Mouse (Mus musculus): Measurements from ENCODE around the gene Ackr4. TPM values are rescaled to one million over a fixed set of nuclear protein-coding genes. Genes with fewer than 3 reads are reported as not detected.

Ackr4 gene
- polyA plus RNA-seq, 1 experiment = 0.11 TPM

GRCm38 (mm10) chr9:104109151-104109550, 17.6 kb downstream of the Ackr4 start:
- H3K4me3 ChIP-seq = no peak overlapping the region
- no peak overlapping the region for H3K4me2 ChIP-seq (ENCODE audit: low read depth)

GRCm38 (mm10) chr9:104108571-104109143, 18.1 kb downstream of the Ackr4 start:
- no peak overlapping the region for H3K4me3 ChIP-seq
- no peaks in the 10 kb centered on the region for H3K36me3 ChIP-seq (ENCODE audit: control insufficient read depth, insufficient read depth)
- H3K79me2 ChIP-seq (ENCODE audit: control insufficient read depth, insufficient read depth) = no peaks in the 10 kb centered on the region
- H3ac ChIP-seq (ENCODE audit: control insufficient read depth, insufficient read length) = no peak overlapping the region
- no peaks in the 10 kb centered on the region for H3K27me3 ChIP-seq (ENCODE audit: control insufficient read depth, insufficient read depth, insufficient read length)
- no peak for TF ChIP-seq CEBPB (IDR thresholded peaks at IDR 0.05; ENCODE audit: insufficient read depth, poor library complexity, severe bottlenecking)
- TF ChIP-seq MYOG (IDR thresholded peaks at IDR 0.05; ENCODE audit: control insufficient read depth in 1 of 3, insufficient read depth in 1 of 3, insufficient read length in 2 of 3, low read depth in 2 of 3) = no peak
- TF ChIP-seq POLR2AphosphoS2 (IDR thresholded peaks at IDR 0.05; ENCODE audit: insufficient read length, low read depth) = no peak
- TF ChIP-seq POLR2A (IDR thresholded peaks at IDR 0.05; ENCODE audit: insufficient read length, low read depth) = no peak
- no peak for TF ChIP-seq REST (IDR thresholded peaks at IDR 0.05; ENCODE audit: insufficient read depth, insufficient read length)
- H3K4me2 ChIP-seq (ENCODE audit: low read depth) = no peak overlapping the region

More at GRCm38 (mm10) chr9:104109151-104109550, 17.6 kb downstream of the Ackr4 start:
- Histone ChIP-seq H3K36me3 (ENCODE audit: control insufficient read depth, insufficient read depth) (no peaks in the 10 kb centered on the region), H3K27me3 (ENCODE audit: control insufficient read depth, insufficient read depth, insufficient read length) (no peaks in the 10 kb centered on the region), H3K79me2 (ENCODE audit: control insufficient read depth, insufficient read depth) (no peaks in the 10 kb centered on the region), H3ac (ENCODE audit: control insufficient read depth, insufficient read length) (no peak overlapping the region)
- no peak for TF ChIP-seq MAX (IDR thresholded peaks at IDR 0.05; ENCODE audit: low read depth)
- no peak for TF ChIP-seq SRF (IDR thresholded peaks at IDR 0.05; ENCODE audit: control insufficient read depth, insufficient read length, low read depth)
- TF ChIP-seq USF1 (IDR thresholded peaks at IDR 0.05; ENCODE audit: low read depth) = no peak
- TF ChIP-seq POLR2AphosphoS2 (IDR thresholded peaks at IDR 0.05; ENCODE audit: insufficient read length, low read depth) = no peak
- TF ChIP-seq CEBPB (IDR thresholded peaks at IDR 0.05; ENCODE audit: insufficient read depth, poor library complexity, severe bottlenecking) = no peak
- TF ChIP-seq E2F4 (IDR thresholded peaks at IDR 0.05; ENCODE audit: insufficient read depth) = no peak
- TF ChIP-seq MYOD1 (IDR thresholded peaks at IDR 0.05; ENCODE audit: control insufficient read depth in 1 of 3, insufficient read length in 2 of 3, low read depth in 2 of 3) = no peak
- TF ChIP-seq POLR2A (IDR thresholded peaks at IDR 0.05; ENCODE audit: insufficient read length, low read depth) = no peak
- TF ChIP-seq MYOG (IDR thresholded peaks at IDR 0.05; ENCODE audit: control insufficient read depth in 1 of 3, insufficient read depth in 1 of 3, insufficient read length in 2 of 3, low read depth in 2 of 3) = no peak
- TF ChIP-seq TCF3 (IDR thresholded peaks at IDR 0.05; ENCODE audit: insufficient read length, low read depth) = no peak
- no peak for TF ChIP-seq TCF12 (IDR thresholded peaks at IDR 0.05; ENCODE audit: insufficient read depth, poor library complexity, severe bottlenecking)

- H3K27me3 ChIP-seq (ENCODE audit: control insufficient read depth, insufficient read depth, insufficient read length) = no peaks in the 10 kb centered on the region
- no peak overlapping the region for H3K4me2 ChIP-seq (ENCODE audit: low read depth)
- H3K79me2 ChIP-seq (ENCODE audit: control insufficient read depth, insufficient read depth) = no peaks in the 10 kb centered on the region
- H3K4me3 ChIP-seq = no peak overlapping the region
- H3K36me3 ChIP-seq (ENCODE audit: control insufficient read depth, insufficient read depth) = no peaks in the 10 kb centered on the region
- no peak overlapping the region for H3ac ChIP-seq (ENCODE audit: control insufficient read depth, insufficient read length)
- TF ChIP-seq TCF3 (IDR thresholded peaks at IDR 0.05; ENCODE audit: insufficient read length, low read depth) (no peak), CEBPB (IDR thresholded peaks at IDR 0.05; ENCODE audit: insufficient read depth, poor library complexity, severe bottlenecking) (no peak), REST (IDR thresholded peaks at IDR 0.05; ENCODE audit: insufficient read depth, insufficient read length) (no peak), MYOG (IDR thresholded peaks at IDR 0.05; ENCODE audit: control insufficient read depth in 1 of 3, insufficient read depth in 1 of 3, insufficient read length in 2 of 3, low read depth in 2 of 3) (no peak)
Observed at GRCm38 (mm10) chr9:104107482-104107881, 19.3 kb downstream of the Ackr4 start.

- H3K4me3 ChIP-seq = no peak overlapping the region
- H3K79me2 ChIP-seq (ENCODE audit: control insufficient read depth, insufficient read depth) = no peaks in the 10 kb centered on the region
- H3K36me3 ChIP-seq (ENCODE audit: control insufficient read depth, insufficient read depth) = no peaks in the 10 kb centered on the region
- no peaks in the 10 kb centered on the region for H3K27me3 ChIP-seq (ENCODE audit: control insufficient read depth, insufficient read depth, insufficient read length)
- H3ac ChIP-seq (ENCODE audit: control insufficient read depth, insufficient read length) = no peak overlapping the region
- TF ChIP-seq SRF (IDR thresholded peaks at IDR 0.05; ENCODE audit: control insufficient read depth, insufficient read length, low read depth) = no peak
- no peak for TF ChIP-seq CEBPB (IDR thresholded peaks at IDR 0.05; ENCODE audit: insufficient read depth, poor library complexity, severe bottlenecking)
- TF ChIP-seq E2F4 (IDR thresholded peaks at IDR 0.05; ENCODE audit: insufficient read depth) = no peak
- TF ChIP-seq POLR2A (IDR thresholded peaks at IDR 0.05; ENCODE audit: insufficient read length, low read depth) = no peak
- no peak overlapping the region for H3K4me2 ChIP-seq (ENCODE audit: low read depth)
Observed at GRCm38 (mm10) chr9:104106930-104107329, 19.8 kb downstream of the Ackr4 start.

GRCm38 (mm10) chr9:104104986-104105385, 21.7 kb downstream of the Ackr4 start:
- TF ChIP-seq REST (IDR thresholded peaks at IDR 0.05; ENCODE audit: insufficient read depth, insufficient read length) = no peak
- no peak for TF ChIP-seq USF1 (IDR thresholded peaks at IDR 0.05; ENCODE audit: low read depth)
- TF ChIP-seq POLR2A (IDR thresholded peaks at IDR 0.05; ENCODE audit: insufficient read length, low read depth) = no peak
- TF ChIP-seq TCF12 (IDR thresholded peaks at IDR 0.05; ENCODE audit: insufficient read depth, poor library complexity, severe bottlenecking) = no peak
- TF ChIP-seq TCF3 (IDR thresholded peaks at IDR 0.05; ENCODE audit: insufficient read length, low read depth) = no peak
- no peak for TF ChIP-seq POLR2AphosphoS2 (IDR thresholded peaks at IDR 0.05; ENCODE audit: insufficient read length, low read depth)
- H3K4me3 ChIP-seq = no peak overlapping the region
- H3K4me2 ChIP-seq (ENCODE audit: low read depth) = no peak overlapping the region
- no peak overlapping the region for H3ac ChIP-seq (ENCODE audit: control insufficient read depth, insufficient read length)
- H3K79me2 ChIP-seq (ENCODE audit: control insufficient read depth, insufficient read depth) = no peaks in the 10 kb centered on the region
- no peaks in the 10 kb centered on the region for H3K36me3 ChIP-seq (ENCODE audit: control insufficient read depth, insufficient read depth)
- H3K27me3 ChIP-seq (ENCODE audit: control insufficient read depth, insufficient read depth, insufficient read length) = no peaks in the 10 kb centered on the region

Data from myocyte (in vitro differentiated cells).